Mouse (Mus musculus) c-Kit-negative CD71-positive TER-119-positive erythroid progenitor cells, embryonic 14.5 days (primary cell): ENCODE measurements around the gene Morc3.

Experiments
- DNase-seq: peaks from one replicate; pipeline ENCODE4 v3.0.0-alpha.2; 2013; ENCODE audit warnings: low read depth, low spot score

Morc3 gene

DNA sequence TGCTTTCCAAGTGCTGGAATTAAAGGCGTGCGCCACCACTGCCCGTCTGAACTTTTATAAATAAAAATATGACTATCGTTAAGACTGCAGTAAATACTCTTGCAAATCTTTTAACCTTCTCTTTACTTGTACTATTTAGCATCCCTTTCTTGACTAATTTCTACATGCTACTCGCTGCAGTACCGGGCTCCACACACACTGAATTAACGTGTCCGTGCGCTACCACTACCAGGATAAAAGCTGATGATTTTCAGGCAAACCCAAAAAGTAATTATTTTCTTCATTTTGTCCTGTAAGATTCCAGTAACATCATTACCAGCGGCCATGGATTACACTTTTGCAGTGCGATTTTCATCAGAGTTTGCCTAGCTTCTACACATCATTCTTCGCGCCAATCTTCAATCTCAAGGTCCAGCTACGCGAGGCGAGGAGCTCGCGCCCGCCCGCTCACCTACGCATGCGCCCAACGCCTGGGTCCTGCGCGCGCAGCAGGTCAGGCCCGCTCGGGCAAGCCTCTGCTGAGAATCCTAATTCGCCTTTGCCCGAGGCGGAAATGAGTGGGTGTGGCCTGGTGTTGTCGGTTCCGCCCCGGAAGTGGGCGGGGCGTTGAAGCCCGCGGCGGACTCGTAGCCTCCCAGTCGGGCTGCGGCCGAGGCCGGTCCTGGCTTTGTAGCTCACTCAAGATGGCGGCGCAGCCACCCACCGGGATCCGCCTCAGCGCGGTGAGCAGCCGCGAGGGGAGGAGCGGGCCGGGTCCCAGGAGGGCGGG lies at the start of gene Morc3:
TSS of gene Morc3 (plus strand) at position 495 of the 769 bp plus-strand sequence.
- DNase-seq: peak; percentile 99

DNA sequence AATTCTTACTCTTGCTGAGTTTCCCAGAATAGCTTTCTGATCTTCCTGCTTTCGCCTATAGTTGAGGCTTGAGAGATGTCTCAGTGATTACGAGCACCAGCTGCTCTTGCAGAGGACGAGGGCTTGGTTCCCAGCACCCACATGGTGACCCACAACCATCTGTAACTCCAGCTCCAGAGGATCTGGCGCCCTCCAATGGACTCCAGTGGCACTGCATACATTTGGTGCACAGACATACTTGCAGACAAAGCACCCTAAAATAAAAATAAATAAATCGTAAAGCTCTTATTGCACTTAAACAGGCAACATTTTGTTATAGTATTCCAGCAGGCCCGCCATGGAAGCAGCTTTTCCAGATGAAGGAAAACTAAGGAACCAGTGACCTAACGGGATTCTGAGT lies 47.7 kb upstream of the Morc3 start:
- no peak for DNase-seq

DNA sequence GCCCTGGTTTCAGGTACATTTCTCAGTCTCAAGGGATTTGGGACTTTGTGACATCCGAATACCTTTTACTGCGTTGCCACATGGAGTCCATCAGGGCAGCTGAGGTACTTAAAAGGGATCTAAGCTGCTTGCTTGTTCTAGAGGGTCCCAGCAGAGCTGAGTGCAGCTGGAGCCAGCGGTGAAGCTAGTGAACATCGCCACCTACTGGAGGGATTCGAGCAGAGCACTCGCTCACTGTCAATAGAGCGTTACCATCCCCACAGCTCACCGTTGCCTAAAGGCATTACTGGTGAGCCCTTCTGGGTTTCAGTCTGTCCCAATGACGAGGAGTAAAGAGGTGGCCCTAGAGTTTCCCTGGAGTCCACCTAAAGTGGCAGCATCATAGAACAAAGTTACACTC lies 46.1 kb upstream of the Morc3 start:
- DNase-seq: peak; percentile 38

DNA sequence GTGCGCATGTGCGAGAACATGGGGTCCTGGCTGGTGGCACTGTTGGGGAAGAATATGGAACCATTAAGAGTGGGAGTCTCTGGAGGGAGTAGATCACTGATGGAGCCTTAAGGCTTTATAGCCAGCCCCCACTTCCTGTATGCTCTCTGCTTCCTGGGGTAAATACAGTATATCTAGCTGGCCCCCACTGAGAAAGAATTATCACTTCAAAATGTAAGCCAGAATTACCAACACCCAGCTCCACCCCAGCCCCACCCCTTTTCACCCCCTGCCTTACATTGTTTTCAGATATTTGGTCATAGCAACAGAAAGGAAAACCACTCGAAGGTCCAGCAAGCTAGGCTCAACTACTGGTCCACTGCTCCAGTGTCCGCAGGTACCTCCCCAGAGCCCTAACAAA lies 43.5 kb upstream of the Morc3 start:
- DNase-seq: no peak

DNA sequence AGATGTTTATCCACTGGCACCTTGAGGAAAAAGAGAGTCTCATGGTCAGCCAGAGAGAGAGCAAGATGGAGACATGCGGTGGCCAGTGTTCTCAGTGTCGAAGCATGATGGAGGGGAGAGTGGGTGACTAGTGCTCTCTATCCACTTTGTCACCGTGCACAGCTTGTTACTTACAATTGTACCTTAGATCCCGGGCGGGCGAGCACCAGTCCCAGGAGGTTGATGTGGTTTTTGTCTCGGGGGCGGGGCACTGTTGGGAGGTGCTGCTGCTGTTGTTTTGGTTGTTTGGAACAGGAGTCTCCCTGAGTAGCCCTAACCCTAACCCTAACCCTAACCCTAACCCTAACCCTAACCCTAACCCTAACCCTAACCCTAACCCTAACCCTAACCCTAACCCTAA lies 43.0 kb upstream of the Morc3 start:
- no peak for DNase-seq

DNA sequence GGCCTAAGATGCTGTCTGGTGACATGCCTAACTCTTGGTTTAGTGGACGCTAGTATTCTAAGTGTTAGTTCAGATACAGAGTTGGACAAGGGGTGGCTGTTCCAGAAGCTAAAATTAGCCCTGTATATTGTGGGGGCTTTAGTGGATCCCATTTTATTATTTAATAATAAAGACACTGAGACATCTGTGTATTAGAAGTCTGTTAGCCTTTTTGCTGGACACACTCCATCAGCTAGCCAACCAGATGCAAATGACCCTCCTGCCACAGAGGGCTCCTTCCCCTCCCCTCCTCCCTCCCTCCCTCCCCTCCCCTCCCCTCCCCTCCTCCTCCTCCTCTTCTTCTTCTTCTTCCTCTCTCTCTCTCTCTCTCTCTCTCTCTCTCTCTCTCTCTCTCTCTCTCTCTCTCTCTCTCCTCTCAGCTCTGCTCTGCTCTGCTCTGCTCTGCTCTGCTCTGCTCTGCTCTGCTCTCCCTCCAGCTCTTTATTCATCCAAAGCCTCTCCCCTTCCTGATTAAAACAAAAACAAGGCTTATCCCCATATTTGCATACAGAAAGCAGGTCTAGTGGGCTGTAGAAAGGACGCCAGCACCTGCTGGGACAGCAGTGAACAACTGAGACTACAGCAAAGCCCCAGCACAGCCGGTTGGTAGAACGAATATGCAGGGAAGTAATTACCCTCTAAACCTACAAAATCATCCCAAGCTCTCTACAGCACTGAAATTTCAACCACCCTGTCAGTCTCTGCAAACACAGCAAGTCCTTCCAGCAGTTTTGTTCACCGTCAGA lies 41.8 kb upstream of the Morc3 start:
- no peak for DNase-seq

DNA sequence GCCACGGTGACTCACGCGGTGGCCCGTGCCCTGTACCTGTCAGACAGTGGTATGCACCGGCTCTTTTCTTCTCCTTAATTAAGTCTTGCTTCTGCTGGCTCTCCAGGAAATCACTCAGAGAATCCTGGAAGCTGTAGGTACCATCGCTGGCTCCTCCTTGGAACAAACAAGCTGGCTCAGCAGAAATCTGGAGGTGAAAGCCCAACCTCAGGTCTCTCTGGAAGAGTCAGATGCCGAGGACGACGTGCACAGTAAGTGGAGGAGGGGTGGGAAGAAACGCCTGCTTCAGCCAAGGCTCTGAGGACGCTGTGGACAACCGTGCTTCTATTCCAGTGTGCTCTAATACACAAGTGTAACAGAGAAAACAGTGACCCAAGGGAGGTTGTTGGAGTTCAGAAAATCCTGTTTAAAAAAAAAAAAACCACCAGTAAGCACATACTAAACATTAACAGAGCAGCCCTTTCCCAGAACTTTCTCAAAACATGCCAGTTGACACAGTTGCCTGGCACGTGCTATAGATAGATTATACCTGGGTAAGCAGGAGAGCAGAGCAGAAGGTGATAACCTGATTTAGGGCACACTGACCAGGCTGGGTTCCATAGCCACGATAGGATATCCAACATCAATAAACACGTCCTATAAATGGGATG lies 38.8 kb upstream of the Morc3 start:
- no peak for DNase-seq

DNA sequence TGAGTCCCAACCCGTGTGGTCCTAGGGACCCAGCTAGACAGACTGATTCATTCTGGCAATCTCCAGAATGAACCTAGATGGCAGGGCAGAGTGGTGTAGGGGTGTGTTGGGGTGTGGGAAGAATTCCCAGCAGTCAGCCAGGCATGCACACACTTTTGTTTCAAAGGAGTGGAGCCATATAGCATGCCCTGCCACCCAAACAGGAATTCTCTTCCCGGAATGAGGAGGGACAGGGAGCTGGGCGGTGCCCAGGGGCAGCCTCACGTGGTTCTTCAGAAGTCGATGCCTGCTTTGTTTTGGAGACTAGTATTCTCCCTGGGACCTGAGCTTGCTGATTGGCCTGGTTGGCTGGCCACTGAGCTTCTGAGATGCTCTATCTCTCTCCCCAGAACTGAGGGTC lies 37.1 kb upstream of the Morc3 start:
- no peak for DNase-seq

DNA sequence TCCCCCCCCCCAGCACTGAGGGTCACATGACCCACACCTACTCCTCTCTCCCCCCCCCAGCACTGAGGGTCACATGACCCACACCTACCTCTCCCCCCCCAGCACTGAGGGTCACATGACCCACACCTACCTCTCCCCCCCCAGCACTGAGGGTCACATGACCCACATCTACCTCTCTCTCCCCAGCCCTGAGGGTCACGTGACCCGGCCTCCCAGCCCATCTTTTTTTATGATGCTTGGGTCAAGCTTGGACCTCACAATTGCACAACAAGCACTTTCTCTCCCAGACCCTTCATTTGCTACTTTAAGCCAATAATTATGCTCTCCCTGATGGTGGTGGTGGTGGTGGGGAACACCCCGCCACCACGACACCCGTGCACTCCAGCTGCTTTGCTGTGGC lies 36.5 kb upstream of the Morc3 start:
- DNase-seq: no peak

DNA sequence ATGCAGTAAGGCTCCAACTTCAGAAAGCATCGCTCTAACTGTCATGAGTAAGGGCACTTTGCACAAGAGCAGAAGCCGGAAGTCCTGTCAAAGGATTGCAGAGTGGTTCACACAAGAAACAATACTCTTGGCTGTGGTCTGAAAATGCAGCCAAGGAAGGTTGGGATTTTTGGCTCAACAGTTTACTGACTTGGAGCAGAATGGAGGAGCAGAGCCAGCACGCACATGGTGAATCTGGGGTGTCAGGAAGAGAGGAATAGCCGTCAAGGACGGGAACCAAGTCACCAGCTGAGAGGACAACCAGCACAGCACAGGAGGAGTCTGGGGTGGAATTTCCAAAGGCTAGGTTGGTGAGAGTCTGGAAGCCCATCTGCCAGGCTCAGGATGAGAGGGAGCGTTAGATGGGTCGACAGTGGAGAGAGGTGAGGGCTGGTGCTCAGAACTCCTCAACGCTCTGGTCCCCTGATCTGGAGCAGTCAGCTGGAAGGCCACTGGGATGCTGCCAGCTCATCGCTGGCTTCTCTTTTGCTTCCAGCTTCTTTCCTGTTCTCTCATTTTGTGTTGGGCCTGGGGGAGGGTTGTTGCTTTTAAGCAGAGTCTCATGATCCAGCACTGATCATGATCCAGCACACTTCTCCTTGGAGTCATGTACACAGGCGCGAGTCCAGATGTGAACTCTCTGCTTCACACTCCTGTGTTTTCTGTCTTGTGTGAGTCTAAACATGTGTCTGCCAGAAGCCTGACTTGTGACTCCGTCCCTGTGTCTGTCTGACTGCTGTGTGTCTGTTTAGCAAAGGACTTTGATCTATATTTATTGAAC lies 34.7 kb upstream of the Morc3 start:
- no peak for DNase-seq

DNA sequence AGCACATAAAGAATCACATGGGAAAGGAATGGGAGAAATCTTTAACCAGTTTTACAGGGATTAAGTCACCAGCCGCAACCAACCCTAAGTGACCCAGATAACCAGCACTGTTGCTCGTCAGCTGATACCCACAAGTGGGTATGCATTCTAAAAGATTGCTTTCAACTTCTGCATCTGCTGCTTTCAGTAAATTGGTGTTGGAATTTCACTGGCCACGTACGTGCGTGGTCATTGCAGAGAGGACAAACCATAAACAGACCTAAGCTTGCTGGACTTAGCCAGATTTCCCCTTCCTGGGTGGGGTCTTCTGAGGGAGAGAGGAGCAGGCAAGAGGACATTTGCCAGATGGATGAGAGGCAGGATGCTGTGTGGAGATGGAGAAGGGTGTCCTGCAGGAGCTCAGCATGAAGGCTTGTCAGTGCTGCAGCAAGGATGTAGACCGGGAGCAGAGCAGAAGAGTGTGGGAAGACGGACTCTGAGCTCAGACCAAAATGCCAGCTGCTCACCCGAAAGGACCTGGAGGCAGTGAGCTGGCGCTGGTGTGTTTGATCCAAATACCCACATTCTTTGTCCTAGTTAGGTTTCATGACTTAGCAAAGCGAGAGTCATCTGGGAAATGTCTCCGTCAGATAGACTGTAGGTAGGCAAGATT lies 34.0 kb upstream of the Morc3 start:
- no peak for DNase-seq

DNA sequence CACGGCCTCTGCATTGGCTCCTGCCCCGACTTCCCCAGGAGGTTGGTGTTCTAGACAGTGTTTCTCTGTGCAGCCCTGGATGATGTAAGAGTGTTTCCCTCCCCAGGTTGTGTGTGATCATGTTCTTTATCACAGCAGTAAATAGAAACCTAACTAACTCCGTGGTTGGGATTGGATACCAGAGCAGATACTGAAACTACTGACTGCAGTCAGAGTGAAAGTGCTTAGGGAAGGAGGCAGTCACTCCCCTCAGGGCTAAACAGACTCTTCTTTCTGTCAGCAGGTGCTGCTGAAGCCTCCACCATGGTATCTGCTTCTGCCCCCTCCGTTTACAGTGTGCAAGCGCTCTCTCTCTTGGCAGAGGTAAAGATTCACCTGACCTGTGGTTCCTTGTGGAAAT lies 33.3 kb upstream of the Morc3 start:
- DNase-seq: no peak

DNA sequence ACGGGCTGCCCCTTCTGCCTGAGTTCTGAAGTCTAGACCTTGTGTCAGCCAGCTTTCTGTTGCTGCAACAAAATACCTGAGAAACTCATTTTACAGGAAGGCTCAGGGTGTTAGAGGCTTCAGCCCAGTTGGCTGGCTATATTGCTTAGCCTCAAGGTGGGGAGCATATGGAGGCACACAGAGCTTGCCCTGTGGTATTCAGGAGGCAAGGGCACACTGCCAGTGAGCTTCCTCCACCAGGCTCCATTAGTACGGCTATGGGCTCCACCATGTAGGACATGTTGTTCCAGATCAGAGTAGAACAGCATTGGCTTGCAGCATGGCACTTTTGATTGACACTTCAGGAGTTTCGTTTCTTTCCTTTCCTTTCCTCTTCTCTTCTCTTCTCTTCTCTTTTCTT lies 32.9 kb upstream of the Morc3 start:
- no peak for DNase-seq

DNA sequence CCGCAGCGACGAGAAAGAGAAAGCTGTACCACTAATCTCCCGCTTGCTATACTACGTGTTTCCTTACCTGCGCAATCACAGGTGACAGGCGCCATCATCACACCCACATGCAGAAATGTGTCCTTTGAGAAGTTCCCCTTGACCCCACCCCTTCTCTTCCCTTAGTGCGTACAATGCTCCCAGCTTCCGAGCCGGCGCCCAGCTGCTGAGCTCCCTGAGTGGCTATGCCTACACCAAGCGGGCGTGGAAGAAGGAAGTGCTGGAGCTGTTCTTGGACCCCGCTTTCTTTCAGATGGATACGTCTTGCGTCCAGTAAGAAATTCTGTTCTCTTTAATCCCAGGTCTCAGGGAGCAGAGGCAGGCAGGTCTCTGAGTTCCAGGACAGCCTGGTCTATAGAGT lies 32.0 kb upstream of the Morc3 start:
- no peak for DNase-seq

DNA sequence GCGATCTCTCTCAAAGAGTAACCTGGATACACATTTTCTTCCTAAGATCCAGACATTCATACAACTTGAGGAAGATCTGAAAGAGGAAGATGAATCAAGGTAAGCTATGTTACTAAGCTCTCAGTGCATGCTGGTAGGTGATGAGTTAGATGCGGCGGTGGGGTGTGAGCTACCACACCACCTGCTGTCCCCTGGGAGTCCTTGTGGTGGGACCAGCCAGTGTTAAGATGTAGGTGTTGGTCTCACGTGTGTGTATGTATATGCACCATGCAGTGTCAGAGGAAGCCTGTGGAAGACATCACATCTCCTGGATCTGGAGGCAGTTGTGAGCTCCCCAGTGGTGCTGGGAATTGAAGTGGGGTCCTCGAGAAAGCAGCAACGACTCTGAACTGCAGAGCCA lies 24.8 kb upstream of the Morc3 start:
- no peak for DNase-seq

DNA sequence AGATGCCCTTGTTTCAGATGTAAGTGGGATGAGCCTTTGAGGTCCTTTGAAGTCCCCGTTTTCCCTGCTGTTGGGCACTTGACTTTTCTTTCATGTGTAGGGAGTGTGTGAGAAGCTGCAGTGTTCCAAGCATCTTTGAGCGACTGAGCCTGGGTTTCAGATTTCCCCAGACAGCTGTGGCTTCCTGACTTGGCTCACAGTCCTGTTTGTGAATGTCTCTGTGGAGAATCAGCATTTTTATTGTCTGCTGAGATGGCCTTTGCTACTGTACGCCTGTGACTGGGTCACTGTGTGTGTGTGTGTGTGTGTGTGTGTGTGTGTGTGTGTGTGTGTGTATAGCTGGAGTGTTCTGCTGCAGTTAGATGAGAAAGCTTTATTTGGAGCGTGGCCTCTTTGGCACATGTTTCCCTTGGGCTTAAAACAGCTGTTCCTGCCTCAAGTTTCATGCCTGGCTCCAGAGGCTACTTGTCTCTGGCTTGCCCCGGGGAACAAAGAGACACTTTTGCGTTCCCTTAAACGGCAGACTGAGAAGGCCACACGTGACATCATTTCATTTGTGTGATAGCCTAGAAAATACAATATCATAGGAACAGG lies 23.9 kb upstream of the Morc3 start:
- DNase-seq: no peak

DNA sequence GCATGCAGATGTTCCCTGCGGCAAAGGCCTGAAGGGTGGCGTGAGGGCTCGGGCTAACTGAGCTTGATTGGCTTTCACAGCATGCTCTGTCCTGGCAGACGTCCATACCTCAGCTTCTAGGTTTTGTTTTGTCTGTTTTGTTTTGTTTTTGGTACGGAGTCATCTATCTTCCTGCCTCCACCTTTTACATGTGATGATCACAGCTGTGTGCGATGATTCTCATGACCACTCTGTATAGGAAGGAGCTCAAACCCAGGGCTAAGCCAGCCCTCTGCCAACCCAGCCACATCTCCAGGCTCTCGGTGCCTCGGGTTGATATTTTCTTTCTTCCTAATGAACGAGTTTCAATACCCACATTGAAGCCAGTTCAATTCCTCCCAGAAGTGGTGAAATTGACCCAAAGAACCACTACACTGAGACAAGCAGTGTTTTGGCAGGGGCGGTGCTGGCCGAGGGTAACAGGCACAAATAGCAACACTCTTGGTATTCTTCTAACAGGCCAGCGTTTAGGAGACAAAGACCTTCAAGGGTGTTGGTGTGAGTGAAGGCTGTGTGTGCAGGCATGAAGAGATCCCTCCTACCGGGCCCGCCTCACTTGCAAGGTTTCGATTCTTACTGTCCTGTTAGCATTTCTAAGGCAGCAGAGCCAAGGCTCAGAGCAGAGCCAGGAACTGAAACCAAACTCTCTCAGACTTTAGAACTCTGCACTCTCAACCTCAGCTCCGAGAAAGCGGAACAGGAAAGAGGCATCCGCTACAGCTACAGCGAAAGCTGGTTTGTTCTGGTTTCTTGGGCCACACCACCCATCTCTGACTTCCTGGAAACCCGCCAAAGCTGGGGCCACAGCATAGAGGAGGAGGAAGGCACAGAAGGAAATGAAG lies 15.8 kb upstream of the Morc3 start:
- DNase-seq: no peak

DNA sequence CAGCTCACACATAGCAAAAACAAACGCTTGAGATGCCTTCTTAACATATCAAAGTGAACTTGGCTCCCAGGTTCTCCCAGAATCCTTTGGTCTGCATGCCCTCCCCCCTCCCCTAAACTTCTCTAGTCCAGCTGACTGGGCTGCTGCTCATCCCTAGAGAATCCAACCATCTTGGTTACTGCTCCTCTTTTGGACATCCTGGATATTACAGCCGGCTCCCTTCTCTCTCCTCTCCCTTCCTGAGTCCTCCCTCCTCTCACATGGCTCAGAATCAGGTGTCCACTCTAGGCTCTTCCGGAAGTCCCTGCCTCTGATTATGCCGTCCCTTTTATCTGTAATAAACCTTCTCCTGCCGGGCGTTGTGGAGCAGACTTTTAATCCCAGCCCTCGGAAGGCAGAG lies 15.1 kb upstream of the Morc3 start:
- DNase-seq: no peak

DNA sequence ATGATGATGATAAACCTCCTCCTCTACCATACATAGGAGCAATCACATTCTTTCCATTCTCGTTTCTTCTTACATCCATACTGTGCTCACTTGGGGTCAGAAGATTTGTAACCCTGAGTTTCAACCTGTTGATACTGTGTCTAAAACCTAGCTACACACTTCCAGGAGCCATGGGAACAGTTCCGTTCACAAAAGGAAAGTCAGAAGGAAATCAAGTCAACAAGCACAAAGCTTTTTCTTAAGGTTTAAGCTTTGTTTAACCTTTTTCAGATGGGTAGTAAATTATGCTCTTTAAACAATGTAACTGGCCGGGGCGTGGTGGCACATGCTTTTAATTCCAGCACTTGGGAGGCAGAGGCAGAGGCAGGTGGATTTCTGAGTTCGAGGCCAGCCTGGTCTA lies 14.6 kb upstream of the Morc3 start:
- DNase-seq: no peak
